Mouse (Mus musculus) kidney, adult 2 months (tissue): ENCODE measurements at regions not wholly inside any gene's neighbourhood (a gene's known extent, or its start where the extent isn't known, plus 50 kb on each side); places are given as distances from the start of the nearest gene placed in this dataset.

Experiments used
- CTCF ChIP-seq: fragments of 200-500 bp; conservative IDR thresholded peaks from 2 replicates; pipeline ENCODE4 v1.5.1; 2011; ENCODE audit warnings: low read depth, mild to moderate bottlenecking, control low read depth, low read length, moderate library complexity, mixed read lengths; ENCODE audit not compliant: insufficient read depth, insufficient read length
- POLR2A ChIP-seq: fragments of 200-500 bp; IDR thresholded peaks from one replicate; pipeline ENCODE4 v1.6.1; 2011; ENCODE audit warnings: low read depth, low read length, control low read depth

DNA sequence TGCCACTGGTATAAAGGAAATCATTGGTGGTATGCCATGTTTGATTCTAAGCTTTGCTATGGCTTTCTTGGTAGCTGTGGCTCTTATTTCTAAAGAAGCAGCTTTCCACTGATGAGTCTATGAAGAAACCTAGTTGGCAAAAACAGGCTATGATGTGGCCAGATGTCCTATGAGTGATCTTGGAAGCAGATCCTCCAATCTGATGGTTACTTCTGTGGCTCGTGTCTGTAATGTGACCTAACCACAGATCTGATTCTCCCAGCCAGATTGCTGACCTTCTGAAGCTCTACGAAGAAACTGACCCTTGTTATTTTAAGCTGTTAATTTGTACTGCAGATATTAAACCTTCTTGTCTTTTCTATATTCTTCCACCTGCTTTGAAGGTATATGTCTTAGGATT is 1811.1 kb downstream of the 9330182O14Rik start:
- TF ChIP-seq POLR2A (no peak), CTCF (no peak)
